Mouse (Mus musculus) heart, adult 8-10 months (tissue): ENCODE data around the gene Tkt. TPM values are rescaled to one million over a fixed set of nuclear protein-coding genes. Genes with fewer than 3 reads are reported as not detected.
"Not testable (repeated sequence)": the region's sequence is repeated elsewhere in the genome, so short reads cannot be mapped to it uniquely, and the experiment has no call there.

Experiments used
- DNase-seq: peaks from one replicate; pipeline ENCODE4 v3.0.0; 2022; ENCODE audit warnings: low spot score
- total RNA-seq, 4 experiments: library from RNA; stranded (reverse); gene quantifications; 2 replicates each; pipeline ENCODE4 v1.2.4; 2022

Gene Tkt
- total RNA-seq, 4 experiments from 2014 or later, result 21.4 to 28.7 (median 28.1) TPM

DNA sequence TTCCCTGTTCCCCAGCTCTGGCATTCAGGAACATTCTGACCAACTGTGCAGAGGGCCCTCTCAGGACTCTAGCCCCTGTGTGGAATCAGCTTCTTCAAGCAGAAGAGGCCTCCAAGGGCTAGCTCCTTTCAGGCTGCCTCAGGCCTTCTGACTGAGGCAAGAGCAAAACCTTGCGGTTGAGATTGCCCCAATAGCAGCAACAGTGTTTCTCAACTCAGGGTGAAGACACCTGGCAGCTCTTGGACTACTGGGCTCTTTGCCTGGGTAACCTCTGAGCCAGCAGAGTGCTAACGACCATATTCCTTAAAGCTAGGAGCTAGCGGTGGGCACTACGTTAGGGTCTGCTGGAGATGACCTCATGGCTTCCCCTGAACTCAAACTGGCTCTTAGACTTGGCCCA is 5.0 kb downstream of the Tkt start:
- no peak for DNase-seq

DNA sequence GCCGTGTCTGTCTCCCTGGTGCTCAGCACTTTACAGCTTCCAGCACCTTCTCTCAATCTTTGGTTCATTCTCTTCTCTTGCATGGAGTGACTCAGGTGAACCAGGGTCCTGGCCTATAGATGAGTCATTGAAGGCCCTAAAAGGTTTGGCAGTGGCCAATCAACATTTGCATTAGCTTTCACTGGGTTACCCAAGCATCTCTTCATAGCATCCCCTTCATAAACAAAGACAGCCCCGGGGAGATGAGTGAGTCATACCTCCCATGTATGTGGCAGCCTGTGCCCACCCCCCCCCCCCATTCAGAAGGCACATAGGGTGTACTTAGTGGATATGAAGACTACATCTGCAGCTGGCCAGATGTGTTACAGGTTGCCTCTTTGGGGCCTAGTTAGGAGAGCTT is 8.5 kb downstream of the Tkt start:
- DNase-seq, result no peak

DNA sequence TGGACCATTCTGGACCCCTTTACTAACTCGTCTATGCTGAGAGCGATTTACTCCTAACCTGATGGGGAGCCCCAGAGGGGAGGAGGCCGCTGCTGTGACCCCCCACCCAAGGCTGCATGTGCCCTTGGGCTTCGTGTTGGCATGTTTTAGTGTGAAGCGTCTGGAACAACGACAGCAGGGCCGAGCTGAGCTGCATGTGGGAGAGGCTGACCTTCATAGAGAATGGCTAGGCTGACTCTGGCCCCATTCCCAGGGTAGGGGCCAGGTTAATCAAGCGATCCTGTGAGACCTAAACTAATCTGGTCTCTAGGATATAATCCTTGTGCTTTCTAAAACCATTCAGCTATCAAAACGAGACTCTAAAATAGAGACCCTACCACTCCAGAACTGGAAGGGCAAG is 9.6 kb downstream of the Tkt start:
- DNase-seq, result no peak

DNA sequence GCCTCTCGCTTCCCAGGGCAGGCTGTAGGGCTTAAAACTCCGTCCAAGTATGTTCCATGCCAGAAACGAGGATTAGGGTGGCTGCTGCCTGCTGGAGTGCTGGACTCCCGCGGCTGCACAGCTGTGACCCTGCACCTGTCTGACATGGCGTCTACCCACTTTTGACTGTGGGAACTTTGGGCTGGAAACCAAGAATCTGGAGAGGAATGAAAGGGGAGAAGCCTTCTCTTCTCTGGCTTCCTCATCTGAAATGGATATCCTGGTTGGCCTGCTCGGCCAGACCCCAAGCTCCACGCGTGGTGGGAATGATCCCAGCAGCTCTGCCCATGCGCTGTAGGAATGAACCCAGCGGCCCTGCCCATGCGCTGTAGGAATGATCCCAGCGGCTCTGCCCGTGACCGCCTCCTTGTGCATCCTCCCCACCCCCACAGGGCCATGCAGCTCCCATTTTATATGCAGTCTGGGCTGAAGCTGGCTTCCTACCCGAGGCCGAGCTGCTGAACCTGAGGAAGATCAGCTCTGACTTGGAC is 11.2 kb downstream of the Tkt start:
- DNase-seq, result no peak

DNA sequence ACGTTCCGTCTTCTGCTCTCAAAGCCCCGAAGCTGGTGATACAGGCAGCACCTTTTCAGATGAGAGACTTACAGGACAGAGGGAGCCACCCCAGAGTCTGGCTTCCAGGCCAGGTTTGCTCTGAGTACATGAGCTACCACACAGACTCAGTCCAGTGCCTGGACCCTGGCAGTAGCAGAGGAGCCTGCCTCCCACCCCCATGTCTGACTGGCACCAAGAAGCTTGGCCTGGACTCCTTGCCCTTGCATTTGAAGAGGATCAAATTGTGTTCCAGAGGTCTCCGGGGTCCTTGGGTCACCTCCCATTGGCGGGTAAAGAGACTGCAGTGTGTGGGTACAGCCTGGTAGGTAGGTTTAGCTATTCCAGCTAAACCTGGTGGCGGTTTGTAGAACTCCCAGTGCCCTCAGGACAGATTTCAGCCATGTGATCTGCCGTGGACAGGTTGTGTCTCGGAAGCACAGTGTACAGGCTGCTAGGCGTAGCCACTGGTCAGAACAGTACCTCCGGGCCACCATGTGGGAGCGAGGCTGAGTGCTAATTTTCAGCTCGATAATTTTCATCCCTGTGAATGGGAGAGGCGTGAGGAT is 12.7 kb downstream of the Tkt start:
- no peak for DNase-seq

DNA sequence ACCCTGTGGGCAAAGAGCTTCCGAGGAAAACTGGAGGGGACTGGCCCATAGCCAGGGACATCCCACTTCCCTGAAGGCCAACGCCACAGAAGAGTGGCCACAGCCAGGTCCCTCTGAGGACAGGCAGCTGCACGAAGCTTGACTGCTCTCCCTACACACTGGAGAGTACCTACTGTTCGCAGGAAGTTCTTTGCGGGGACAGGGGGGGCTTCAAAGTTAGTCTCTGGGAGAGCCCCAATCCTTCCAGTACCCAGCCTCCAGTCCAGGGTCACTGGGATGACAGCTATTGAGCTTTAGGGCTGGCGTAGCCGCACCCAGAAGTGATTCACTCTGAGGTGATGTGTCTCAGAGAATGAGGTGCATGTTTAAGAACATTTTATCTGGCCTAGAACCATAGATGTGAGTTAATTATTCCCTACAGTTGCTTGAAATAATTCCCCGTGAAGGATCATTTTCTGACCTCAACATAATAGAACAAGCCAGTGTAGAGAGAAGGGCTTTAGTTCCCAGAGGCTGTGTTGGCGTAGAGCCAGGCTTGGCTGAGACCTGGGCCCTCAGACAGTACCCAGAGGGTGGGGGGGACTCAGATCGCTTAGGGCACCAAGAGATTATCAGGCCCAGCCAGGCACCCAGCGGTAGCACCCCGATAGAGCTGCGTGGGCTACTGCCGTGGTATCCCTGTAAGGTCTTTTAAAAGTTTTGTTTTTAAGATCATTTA is 13.5 kb downstream of the Tkt start:
- no peak for DNase-seq

DNA sequence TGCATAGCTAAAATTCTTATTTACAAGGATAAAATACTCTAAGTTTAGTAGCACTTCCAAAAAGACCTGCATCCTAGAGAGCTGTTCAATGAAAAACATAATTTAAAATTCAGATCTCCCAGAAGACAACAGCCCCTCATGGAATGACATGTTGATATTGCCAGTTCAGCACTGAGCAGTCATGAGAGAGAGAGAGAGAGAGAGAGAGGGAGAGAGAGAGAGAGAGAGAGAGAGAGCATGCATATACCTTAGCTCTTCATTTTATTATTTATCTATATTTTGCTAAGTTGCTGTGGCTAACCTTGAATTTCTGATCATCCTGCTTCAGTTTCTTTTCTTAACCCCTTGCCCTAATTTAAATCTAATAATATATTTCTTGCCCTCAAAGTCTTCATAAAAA is 14.2 kb downstream of the Tkt start:
- no peak for DNase-seq

DNA sequence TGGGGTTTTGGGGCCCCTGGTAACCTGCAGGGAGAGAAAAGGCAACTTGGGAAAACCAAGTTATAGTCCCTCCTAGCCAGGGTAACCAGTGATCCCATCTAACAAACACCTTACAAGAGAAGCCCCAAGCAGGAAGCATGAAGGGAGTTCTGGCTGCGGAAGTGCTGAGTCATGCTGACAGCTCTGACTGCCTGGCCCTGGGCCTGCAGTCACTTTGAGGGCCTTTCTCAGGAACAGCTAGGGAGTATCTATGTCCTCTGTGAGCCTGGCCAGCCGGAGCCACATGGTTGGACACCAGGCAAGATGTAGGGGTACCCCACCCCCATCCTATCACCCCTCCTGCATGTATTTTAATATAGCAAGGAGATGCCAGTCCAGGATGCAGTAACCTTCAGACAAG is 16.3 kb downstream of the Tkt start:
- peak; percentile 69 for DNase-seq

DNA sequence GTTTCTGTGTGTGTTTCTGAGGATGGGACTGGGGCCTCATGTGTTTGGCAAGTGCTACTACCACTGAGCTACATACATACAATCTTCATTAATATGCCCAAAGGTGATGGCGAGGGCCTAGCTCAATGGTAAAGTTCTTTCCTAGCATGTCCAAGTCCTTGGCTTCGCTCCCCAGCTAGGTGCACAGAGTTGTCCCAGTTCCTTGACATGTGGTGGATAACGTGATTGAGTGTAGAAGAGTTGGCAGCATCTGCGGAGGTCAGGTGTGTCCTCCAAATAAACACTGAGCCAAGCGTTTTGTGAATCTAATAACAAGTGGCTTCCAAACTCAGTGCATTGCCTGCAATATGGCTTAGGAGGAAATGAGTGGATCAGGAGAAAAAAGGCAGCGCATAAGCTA is 18.2 kb downstream of the Tkt start:
- DNase-seq, result peak; percentile 48

DNA sequence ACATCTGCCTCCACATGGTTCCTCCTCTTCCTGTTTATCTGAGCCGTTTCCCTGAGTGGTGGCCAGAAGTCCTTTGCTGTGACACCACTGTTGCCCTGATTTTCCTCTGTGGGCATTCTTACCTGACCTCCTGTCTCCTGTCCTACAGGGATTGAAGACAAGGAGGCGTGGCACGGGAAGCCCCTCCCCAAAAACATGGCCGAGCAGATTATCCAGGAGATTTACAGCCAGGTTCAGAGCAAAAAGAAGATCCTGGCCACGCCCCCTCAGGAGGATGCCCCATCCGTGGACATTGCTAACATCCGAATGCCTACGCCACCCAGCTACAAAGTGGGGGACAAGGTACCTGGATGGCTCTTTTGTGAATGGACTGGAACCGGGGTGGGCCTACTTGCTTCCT is 19.9 kb downstream of the Tkt start:
- DNase-seq, result no peak

DNA sequence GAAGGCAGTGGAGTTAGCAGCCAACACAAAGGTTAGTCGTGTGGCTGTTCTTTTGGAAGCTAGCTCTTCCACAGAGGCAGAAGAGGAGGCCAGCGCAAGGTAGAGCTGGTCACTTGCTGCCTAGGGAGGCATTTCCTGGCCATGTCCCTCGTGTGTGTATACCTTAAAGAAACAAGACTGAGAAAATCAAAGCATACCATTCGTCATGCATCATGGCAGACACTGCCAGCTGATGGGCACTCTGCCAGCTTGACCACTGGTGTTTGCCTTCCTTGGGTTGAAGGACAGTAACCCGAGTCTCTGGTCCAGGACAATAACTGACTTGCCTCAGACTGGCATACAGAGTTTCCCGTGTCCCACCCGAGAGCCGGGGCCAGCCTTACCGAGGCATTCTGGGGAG is 22.1 kb downstream of the Tkt start:
- no peak for DNase-seq

DNA sequence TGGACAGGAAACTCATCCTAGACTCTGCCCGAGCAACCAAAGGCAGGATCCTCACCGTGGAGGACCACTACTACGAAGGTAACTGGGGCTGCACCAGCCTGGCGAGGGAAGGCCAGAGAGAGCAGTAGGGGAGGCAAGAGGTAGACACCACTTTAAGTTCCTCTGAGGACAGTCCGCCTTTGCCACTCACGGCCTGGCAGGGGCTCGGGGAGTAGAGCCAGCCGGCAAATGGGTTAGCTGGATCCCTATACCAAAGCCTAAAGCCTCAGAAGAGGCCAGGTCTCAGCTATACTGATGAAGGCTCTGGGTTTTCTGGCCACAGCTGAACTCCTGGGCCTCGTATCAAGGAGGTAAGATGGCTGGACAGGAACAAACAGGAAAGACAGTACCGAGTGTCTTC is 24.1 kb downstream of the Tkt start:
- DNase-seq, result no peak

DNA sequence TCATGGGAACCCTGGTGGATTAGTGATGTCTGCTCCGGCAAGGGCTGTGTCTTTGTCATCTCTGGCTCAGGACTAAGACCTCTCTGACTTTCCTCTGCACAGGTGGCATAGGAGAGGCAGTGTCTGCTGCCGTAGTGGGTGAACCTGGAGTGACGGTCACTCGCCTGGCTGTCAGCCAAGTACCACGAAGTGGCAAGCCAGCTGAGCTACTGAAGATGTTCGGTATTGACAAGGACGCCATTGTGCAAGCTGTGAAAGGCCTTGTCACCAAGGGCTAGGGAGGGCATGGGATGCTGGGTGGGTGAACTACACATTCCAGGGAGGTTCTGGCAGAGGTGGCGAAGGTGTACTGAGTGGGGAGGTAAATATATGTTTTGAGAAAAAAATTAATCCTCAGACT is 25.1 kb downstream of the Tkt start:
- no peak for DNase-seq

DNA sequence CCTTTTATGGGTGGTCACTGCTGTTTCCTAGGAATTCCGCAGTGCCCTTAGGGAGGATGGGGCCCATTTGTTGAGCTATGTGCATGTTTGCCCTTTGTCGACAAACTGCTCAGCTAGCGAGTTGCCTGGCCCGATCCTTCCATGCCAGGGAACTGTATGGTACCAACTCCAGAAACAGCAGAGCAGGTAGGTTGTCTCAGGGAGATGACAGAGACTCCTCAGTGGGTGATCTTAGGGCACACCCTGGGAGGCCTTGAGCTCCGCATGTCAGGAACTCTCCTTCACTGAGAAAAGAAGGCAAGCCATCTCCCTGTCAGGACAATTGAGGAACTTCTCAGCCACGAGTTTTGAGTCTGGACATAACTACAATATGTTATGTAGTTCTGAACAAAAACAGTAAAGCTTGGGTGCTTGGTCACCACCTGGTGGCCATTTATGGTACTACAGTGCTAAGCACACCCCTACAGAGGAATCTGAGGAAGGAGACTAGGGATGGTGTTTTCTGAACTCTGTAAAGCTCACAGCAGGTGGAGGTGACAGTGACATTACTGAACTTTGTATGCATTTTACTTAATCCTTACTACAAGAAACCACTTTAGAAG is 25.9 kb downstream of the Tkt start:
- peak; percentile 84 for DNase-seq

DNA sequence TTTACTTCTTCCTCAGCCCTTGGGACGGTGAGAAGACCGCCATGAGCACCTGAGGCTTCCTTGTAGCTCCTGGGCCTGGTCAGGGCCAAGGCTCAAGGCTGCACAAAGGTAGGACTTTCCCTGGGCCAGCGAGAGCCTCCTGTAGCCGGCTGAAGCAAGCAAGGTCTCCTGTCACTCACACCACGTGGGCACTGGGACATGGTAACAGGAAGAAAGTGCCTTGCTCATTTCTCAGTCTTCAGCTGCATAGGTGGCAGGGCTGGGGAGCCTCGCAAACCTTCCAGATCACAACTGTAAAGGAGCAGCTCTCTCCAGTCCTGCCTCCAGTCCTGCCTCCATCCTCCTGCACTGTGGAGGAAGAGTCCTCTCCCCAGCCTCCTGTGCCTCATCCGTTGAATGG is 27.6 kb downstream of the Tkt start:
- DNase-seq, result no peak

DNA sequence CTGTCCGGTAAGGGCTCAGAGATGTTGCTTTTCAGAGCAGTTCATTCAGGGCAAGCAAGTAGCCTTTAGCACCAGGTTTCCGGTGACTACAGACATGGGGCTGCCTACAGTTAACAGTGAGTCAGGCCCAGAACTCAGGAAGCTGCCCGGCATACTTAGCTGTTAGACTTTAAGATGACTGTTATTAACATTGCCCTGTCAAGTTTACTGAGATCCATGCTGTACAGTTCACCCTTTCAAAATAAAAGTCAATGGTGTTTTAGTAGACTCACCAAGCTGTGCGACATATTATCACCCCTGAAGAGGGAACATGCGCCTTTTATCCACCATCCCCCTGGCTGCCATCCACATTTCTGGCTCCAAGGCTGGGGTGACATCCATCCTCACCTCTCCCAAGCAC is 28.1 kb downstream of the Tkt start:
- DNase-seq, result no peak

DNA sequence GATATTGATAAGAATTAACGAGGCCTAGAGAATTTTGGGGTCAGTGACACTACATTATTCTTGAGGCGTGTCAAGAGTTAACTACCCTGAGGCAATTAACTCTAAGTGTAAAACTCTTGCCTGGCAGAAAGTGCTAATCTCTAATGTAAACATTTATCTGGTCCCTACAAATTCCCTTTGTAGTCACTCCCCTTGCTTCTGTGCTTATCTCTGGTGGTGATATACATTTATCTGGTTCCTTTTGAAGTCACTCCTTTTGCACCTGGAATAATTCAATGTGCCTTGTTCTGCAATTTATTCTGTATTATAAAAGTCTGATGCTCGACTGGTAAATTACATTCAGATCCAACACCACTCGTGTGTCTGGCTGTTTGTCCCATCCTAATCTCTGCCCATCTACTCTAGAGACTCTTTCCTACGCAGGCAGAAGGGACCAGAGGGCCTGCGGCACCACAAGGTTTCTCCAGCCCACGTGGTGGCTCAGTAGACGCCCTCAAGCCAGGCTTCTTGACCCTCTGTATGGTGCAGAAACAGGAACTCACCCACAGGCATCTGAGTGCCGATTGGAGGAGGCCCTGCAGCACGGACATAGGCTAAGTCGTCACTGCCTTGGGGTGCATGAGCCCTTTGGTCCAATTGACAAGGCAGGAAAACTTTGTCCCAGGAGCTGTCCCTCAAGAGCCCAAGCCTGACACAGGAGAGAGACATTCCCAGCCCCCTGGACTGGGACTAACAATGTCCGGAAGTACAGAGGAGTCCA is 29.3 kb downstream of the Tkt start:
- not testable (repeated sequence) for DNase-seq

DNA sequence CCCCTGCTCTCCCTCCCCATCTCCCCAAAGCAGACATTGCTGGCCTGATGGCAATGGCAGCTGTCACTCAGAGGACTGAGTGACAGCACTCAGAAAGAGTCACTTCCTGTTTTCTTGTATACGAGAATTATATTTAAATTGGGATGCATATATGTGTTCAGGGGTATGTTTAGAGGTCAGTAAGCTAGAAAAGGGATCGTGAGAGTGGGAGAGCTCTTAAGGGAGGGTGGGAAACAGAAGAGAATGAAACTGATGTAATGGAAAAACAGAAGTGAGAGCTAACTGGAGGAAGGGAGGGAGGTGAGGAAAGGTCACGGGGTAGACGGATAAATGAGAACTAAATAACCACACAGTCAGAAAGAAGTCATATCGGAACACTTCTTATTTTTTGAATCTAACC is 31.0 kb downstream of the Tkt start:
- no peak for DNase-seq

DNA sequence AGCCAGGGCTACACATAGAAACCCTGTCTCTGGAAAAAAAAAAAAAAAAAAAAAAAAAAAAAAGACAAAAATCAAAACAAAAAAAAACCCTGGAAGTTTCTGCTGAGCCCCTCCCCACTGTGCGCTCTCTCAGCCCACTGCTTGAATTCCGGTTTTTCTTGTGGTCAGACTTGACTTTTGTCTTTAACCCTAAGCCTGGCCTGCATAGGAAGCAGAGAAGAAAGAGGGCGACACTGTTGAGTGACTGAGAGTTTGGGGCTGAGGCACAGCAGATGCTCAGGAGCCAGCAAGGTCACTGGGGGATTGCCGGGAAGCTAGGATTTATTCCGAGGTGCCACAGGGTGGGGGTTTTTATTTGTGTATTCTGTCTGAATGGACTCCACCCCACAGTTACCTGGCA is 31.7 kb downstream of the Tkt start:
- no peak for DNase-seq

DNA sequence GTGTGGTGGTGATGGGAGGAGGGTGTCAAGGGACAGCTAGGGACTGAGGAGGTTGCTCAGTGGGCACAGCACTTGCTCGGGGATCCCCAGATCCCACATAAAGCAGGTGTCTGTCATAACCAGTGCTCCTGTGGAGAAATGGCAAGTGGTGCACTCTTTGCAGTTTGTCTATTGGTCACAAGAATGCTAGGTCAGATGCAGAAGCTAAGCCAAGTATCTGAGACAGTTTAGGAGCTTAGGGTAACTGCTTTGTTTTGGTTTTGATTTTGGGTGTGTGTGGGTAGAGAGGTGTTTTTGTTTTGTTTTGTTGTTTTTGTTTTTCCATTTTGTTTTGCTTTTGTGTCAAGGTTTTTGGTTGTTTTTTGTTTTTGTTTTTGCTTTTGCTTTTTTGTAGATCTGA is 33.1 kb downstream of the Tkt start:
- DNase-seq, result no peak

DNA sequence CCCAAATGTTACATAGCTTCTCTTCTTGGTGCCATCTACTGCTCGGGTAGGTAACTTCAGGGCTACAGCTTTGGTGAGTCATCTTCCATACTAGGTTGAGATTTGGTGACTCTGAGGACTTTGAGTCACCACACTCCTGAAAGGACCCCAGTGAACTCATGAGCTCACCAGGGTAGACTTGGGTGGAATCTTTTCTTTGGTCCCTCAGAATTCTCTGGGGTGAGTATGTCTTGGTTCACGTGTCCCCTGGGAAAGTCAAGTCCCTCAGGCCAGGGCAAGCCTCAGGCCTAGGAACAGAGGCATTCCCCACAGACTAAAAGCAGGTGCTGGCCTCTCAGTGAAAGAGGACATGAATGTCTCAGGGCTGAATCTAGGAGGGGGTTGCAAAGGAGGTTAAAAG is 35.9 kb downstream of the Tkt start:
- DNase-seq, result no peak

DNA sequence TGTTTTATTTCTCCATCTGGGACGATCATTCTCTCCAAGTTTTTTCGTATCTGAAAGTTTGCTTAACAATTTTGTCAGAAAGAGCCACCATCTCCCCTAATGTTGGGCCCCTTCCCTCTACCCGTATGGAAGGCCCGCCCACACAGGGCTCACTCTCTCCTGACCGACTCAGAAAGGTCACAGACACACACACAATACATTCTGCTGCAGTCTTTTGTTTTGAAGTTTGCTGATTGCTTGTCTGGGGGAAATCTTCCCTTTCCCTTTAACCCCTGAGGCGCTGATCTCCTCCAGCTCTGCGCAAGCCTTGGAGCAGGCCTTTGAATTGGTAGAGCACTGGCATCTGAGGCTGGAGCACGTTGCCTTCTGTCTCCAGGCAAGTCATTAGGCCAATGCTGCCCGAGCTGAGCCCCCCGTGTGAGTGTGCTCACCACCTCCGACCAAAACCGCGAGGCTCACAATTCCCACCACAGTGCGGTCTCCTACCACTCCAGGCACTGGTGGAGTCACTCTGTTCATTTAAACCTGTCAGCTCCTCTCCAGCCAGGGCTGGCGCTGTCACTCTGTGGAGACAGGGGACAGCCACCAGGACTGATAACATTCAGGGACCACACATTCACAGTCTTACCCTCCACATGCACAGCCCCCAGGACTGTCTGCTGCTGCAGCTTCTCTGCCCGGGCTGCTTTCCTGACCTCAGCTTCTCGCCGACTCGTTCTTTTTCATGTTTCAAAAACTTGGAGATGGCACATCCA is 36.5 kb downstream of the Tkt start:
- DNase-seq, result no peak
